Mouse (Mus musculus): Measurements from ENCODE around the gene Arhgef28. TPM values are rescaled to one million over a fixed set of nuclear protein-coding genes. Genes with fewer than 3 reads are reported as not detected.

Arhgef28 gene
- polyA plus RNA-seq, 1 experiment from 2014 or later, result 10.2 TPM

DNA sequence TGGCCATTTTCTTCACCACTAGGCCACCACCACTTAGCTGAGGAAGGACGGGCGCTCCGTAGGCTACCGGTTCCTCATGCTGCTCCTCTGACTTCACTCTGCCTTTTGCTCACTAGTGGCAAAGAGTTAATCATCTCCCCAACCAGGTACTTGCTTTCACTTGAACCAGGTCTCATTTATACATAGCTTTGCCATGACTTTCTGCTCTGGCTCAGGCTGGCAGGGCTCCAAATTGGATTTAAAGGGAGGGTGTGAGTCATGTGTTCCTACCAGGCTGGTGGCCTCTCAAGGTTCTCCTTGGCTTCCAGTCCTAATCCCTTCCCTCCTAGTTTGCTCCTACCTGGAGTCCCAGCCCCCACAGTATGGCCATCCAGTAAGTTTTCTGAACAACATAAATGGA is 192.5 kb downstream of the Arhgef28 start:
- Histone ChIP-seq H3K4me1 (peaks cover 16% of the 10 kb centered on the region; the same call in 1 of the 2 replicates), H3K9me3 (no peaks in the 10 kb centered on the region), H3K36me3 (no peaks in the 10 kb centered on the region), H3K4me3 (no peak overlapping the region), H3K27me3 (ENCODE audit: insufficient read depth, poor library complexity, severe bottlenecking) (peaks cover 12% of the 10 kb centered on the region), H3K27ac (no peak overlapping the region)
- WGBS, result 91% methylated on average over 4 of the region's 4 CpGs
- DNase-seq (ENCODE audit: low spot score), result no peak

DNA sequence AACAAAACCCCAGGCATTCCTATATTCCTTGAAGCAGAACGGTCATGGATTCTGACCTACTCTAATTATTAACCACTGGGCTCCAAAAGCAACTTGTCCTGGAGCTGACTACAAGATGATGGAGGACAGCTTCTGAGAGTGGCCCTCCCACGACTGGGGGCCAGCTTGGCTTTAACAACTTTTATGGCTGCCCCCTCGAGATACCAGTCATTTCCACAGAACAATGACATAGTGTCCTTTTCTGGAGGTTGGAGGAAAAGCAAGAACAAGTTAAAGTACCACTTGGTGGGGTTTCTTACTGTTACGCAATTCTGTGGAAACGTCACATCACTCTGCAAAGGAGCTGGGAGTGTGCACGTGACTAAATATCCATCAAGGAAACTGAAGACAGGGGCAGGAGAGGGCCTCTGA is 194.3 kb downstream of the Arhgef28 start:
- peaks cover 12% of the 10 kb centered on the region for H3K27me3 ChIP-seq (ENCODE audit: insufficient read depth, poor library complexity, severe bottlenecking)
- H3K4me1 ChIP-seq, result peaks cover 12% of the 10 kb centered on the region; the same call in 1 of the 2 replicates
- H3K9me3 ChIP-seq, result no peaks in the 10 kb centered on the region
- H3K36me3 ChIP-seq, result no peaks in the 10 kb centered on the region
- DNase-seq (ENCODE audit: low spot score), result no peak
- H3K4me3 ChIP-seq, result no peak overlapping the region
- WGBS, result 71% methylated on average over 6 of the region's 6 CpGs
- H3K27ac ChIP-seq, result no peak overlapping the region

DNA sequence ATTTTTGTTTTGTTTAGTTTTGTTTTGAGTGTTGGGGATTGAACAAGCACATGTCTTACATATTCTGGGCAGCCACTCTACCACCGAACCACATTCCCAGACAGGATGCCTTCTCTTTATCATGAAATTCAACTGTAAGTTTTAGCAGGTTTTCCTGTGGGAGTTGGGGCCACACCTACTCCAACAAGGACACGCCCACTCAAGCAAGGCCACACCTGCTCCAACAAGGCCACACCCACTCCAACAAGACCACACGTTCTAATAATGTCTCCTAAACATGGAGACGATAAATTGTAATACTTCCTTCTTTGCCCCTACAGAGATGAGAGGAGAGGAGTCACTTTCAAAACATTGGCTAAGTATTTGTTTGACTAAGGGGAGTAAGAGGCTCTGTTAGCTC is 197.2 kb downstream of the Arhgef28 start:
- Histone ChIP-seq H3K27me3 (ENCODE audit: insufficient read depth, poor library complexity, severe bottlenecking) (no peaks in the 10 kb centered on the region), H3K36me3 (no peaks in the 10 kb centered on the region), H3K9me3 (no peaks in the 10 kb centered on the region), H3K4me1 (0 out of 2 replicates have a peak, but pooled peaks cover 4% of the 10 kb centered on the region), H3K4me3 (no peak overlapping the region), H3K27ac (no peak overlapping the region)
- WGBS, result 58% methylated on average over 4 of the region's 4 CpGs
- no peak for DNase-seq (ENCODE audit: low spot score)

- H3K27me3 ChIP-seq (ENCODE audit: insufficient read depth, poor library complexity, severe bottlenecking), result no peaks in the 10 kb centered on the region
- H3K9me3 ChIP-seq, result no peaks in the 10 kb centered on the region
- H3K36me3 ChIP-seq, result no peaks in the 10 kb centered on the region
- 0 out of 2 replicates have a peak, but pooled peaks cover 2% of the 10 kb centered on the region for H3K4me1 ChIP-seq
- 82% methylated on average over 10 of the region's 10 CpGs for WGBS
- DNase-seq (ENCODE audit: low spot score), result no peak
- H3K27ac ChIP-seq, result no peak overlapping the region
- no peak overlapping the region for H3K4me3 ChIP-seq
These were observed 197.7 kb downstream of the Arhgef28 start for GRCm38 (mm10) chr13:98008588-98008987.

GRCm38 (mm10) chr13:98005611-98006218 is 200.5 kb downstream of the Arhgef28 start:
- no peak overlapping the region for H3K4me3 ChIP-seq
- no peaks in the 10 kb centered on the region for H3K27me3 ChIP-seq (ENCODE audit: insufficient read depth, poor library complexity, severe bottlenecking)
- 63% methylated on average over 5 of the region's 5 CpGs for WGBS
- H3K36me3 ChIP-seq, result no peaks in the 10 kb centered on the region
- H3K4me1 ChIP-seq, result peaks cover 10% of the 10 kb centered on the region
- DNase-seq (ENCODE audit: low spot score), result no peak
- no peaks in the 10 kb centered on the region for H3K9me3 ChIP-seq
- no peak overlapping the region for H3K27ac ChIP-seq

GRCm38 (mm10) chr13:98004647-98005414 is 201.4 kb downstream of the Arhgef28 start:
- no peaks in the 10 kb centered on the region for H3K36me3 ChIP-seq
- H3K4me3 ChIP-seq, result no peak overlapping the region
- no peaks in the 10 kb centered on the region for H3K9me3 ChIP-seq
- H3K27me3 ChIP-seq (ENCODE audit: insufficient read depth, poor library complexity, severe bottlenecking), result no peaks in the 10 kb centered on the region
- 83% methylated on average over 2 of the region's 2 CpGs for WGBS
- peaks cover 10% of the 10 kb centered on the region for H3K4me1 ChIP-seq
- H3K27ac ChIP-seq, result no peak overlapping the region
- no peak for DNase-seq (ENCODE audit: low spot score)

- H3K36me3 ChIP-seq, result no peaks in the 10 kb centered on the region
- H3K4me1 ChIP-seq, result peaks cover 10% of the 10 kb centered on the region
- WGBS, result 50% methylated on average over 7 of the region's 7 CpGs
- no peak overlapping the region for H3K27ac ChIP-seq
- H3K4me3 ChIP-seq, result no peak overlapping the region
- H3K9me3 ChIP-seq, result no peaks in the 10 kb centered on the region
- DNase-seq (ENCODE audit: low spot score), result no peak
- H3K27me3 ChIP-seq (ENCODE audit: insufficient read depth, poor library complexity, severe bottlenecking), result no peaks in the 10 kb centered on the region
These were observed 202.5 kb downstream of the Arhgef28 start for GRCm38 (mm10) chr13:98003690-98004089.

GRCm38 (mm10) chr13:98002598-98002997 is 203.6 kb downstream of the Arhgef28 start:
- H3K27ac ChIP-seq, result peak overlapping the region; percentile 56; the same call in 1 of the 2 replicates
- H3K4me3 ChIP-seq, result no peak overlapping the region
- no peaks in the 10 kb centered on the region for H3K9me3 ChIP-seq
- 88% methylated on average over 5 of the region's 5 CpGs for WGBS
- H3K36me3 ChIP-seq, result no peaks in the 10 kb centered on the region
- H3K4me1 ChIP-seq, result peaks cover 10% of the 10 kb centered on the region
- H3K27me3 ChIP-seq (ENCODE audit: insufficient read depth, poor library complexity, severe bottlenecking), result no peaks in the 10 kb centered on the region
- DNase-seq (ENCODE audit: low spot score), result no peak

GRCm38 (mm10) chr13:98002121-98002520 is 204.1 kb downstream of the Arhgef28 start:
- Histone ChIP-seq H3K9me3 (no peaks in the 10 kb centered on the region), H3K27me3 (ENCODE audit: insufficient read depth, poor library complexity, severe bottlenecking) (no peaks in the 10 kb centered on the region), H3K4me3 (no peak overlapping the region), H3K4me1 (peaks cover 10% of the 10 kb centered on the region), H3K36me3 (no peaks in the 10 kb centered on the region), H3K27ac (peak overlapping the region; percentile 56)
- no peak for DNase-seq (ENCODE audit: low spot score)
- WGBS, result 16% methylated on average over 2 of the region's 2 CpGs

DNA sequence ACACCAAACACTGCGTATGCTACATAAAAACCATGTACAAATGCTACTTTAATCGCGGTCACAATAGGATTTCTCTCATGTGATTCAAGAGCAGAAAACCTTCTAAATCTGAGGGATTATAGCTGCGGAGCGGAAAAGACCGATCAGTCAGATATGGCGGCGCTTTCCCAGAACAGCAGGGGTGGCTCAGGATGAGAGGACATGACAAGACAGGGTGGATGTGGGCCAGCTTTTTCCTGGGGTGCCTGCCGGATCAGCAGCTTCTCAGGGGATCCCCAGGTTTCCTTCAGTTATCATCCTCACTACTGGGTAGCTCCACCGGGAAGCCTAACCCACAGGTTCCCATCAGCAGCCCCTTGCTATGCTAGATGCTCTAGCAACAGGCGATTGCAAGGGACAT is 204.5 kb downstream of the Arhgef28 start:
- H3K27ac ChIP-seq, result peak overlapping the region; percentile 56
- no peaks in the 10 kb centered on the region for H3K36me3 ChIP-seq
- H3K4me3 ChIP-seq, result no peak overlapping the region
- no peaks in the 10 kb centered on the region for H3K27me3 ChIP-seq (ENCODE audit: insufficient read depth, poor library complexity, severe bottlenecking)
- no peak for DNase-seq (ENCODE audit: low spot score)
- 74% methylated on average over 11 of the region's 11 CpGs for WGBS
- no peaks in the 10 kb centered on the region for H3K9me3 ChIP-seq
- peaks cover 10% of the 10 kb centered on the region for H3K4me1 ChIP-seq

DNA sequence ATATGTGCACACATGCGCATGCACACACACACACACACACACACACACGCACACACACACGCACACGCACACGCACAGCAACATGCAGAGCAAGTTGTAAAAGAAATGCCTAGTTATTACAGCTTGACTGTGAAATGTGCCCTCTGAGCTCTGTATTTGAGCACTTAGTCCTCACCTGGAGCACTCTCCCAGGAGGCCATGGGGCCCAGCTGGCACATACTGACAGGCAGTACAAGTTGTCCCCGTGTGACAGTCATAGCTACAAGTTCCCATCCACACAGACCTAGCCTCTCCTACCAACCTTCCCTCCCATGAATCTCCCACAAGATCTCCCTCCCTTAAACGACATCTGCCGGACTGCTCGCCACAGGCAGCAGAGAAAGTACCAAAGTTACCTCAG is 205.4 kb downstream of the Arhgef28 start:
- WGBS, result 82% methylated on average over 9 of the region's 9 CpGs
- no peaks in the 10 kb centered on the region for H3K9me3 ChIP-seq
- no peak for DNase-seq (ENCODE audit: low spot score)
- H3K36me3 ChIP-seq, result no peaks in the 10 kb centered on the region
- no peak overlapping the region for H3K27ac ChIP-seq
- no peaks in the 10 kb centered on the region for H3K27me3 ChIP-seq (ENCODE audit: insufficient read depth, poor library complexity, severe bottlenecking)
- H3K4me1 ChIP-seq, result peaks cover 10% of the 10 kb centered on the region
- no peak overlapping the region for H3K4me3 ChIP-seq

GRCm38 (mm10) chr13:97999130-97999529 is 207.1 kb downstream of the Arhgef28 start:
- H3K27me3 ChIP-seq (ENCODE audit: insufficient read depth, poor library complexity, severe bottlenecking), result no peaks in the 10 kb centered on the region
- H3K36me3 ChIP-seq, result no peaks in the 10 kb centered on the region
- 86% methylated on average over 8 of the region's 8 CpGs for WGBS
- no peak for DNase-seq (ENCODE audit: low spot score)
- no peak overlapping the region for H3K27ac ChIP-seq
- H3K4me3 ChIP-seq, result no peak overlapping the region
- H3K9me3 ChIP-seq, result no peaks in the 10 kb centered on the region
- H3K4me1 ChIP-seq, result peaks cover 10% of the 10 kb centered on the region

DNA sequence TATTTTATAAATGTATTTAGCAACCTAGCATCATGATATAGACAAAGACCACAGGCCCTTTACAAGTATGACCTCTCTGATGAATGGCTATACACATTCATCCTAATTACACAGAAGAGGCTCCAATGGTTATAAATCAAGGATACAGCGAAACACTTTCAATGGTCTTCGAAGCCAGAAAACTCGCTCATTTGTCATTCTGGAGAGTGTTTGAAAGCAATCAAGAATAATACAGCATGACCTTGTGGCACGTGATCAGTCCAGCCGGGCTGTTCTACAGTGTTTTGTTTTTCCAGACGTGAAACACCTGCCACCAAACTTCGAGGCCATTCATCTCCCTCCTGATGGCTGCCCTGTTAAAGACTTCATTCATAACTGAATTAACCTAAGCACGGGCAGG is 207.7 kb downstream of the Arhgef28 start:
- no peak for DNase-seq (ENCODE audit: low spot score)
- 73% methylated on average over 8 of the region's 8 CpGs for WGBS

More for the DNA sequence above, 207.7 kb downstream of the Arhgef28 start:
- Histone ChIP-seq H3K4me1 (peaks cover 10% of the 10 kb centered on the region), H3K4me3 (no peak overlapping the region), H3K9me3 (no peaks in the 10 kb centered on the region), H3K27me3 (ENCODE audit: insufficient read depth, poor library complexity, severe bottlenecking) (no peaks in the 10 kb centered on the region), H3K36me3 (no peaks in the 10 kb centered on the region), H3K27ac (no peak overlapping the region)

Measured in heart, embryonic 10.5 days (tissue).